Mouse (Mus musculus) cortical plate, adult 2 months (tissue): Measurements from ENCODE around the gene Ramp1. TPM values are rescaled to one million over a fixed set of nuclear protein-coding genes. Genes with fewer than 3 reads are reported as not detected.
A peak's percentile ranks its signal among the peaks of the same experiment; 100 is the strongest.

Source experiments
- H3K27ac ChIP-seq: fragments of 200-500 bp; 2 replicates; pipeline ENCODE4 v1.5.1; 2012; ENCODE audit warnings: low read length, control low read depth, inconsistent platforms; ENCODE audit not compliant: insufficient read depth
- H3K4me1 ChIP-seq: fragments of 200-500 bp; 2 replicates; pipeline ENCODE4 v1.6.1; 2011; ENCODE audit warnings: low read length; ENCODE audit not compliant: control insufficient read depth, insufficient read depth
- H3K4me3 ChIP-seq: fragments of 200-500 bp; 2 replicates; pipeline ENCODE4 v1.5.1; 2011; ENCODE audit warnings: mild to moderate bottlenecking, low read length, control low read depth; ENCODE audit not compliant: insufficient read depth
- CTCF ChIP-seq: fragments of 200-500 bp; IDR thresholded peaks from 2 replicates; pipeline ENCODE4 v1.5.1; 2011; ENCODE audit warnings: mild to moderate bottlenecking, control low read depth, low read length; ENCODE audit not compliant: insufficient read depth; ENCODE audit errors: extremely low read depth
- POLR2A ChIP-seq: fragments of 200-500 bp; IDR thresholded peaks from 2 replicates; pipeline ENCODE4 v1.6.1; 2011; ENCODE audit warnings: mild to moderate bottlenecking, low read length, control low read depth; ENCODE audit not compliant: insufficient read depth; ENCODE audit errors: extremely low read depth
- polyA plus RNA-seq: library from polyadenylated mRNA; depleted of rRNA; stranded (reverse); fragments of >200 nt; gene quantifications from 2 replicates; pipeline ENCODE4 v1.2.3, GENCODE M21; 2012

Gene Ramp1
- polyA plus RNA-seq, 1 experiment = 76.6 TPM

DNA sequence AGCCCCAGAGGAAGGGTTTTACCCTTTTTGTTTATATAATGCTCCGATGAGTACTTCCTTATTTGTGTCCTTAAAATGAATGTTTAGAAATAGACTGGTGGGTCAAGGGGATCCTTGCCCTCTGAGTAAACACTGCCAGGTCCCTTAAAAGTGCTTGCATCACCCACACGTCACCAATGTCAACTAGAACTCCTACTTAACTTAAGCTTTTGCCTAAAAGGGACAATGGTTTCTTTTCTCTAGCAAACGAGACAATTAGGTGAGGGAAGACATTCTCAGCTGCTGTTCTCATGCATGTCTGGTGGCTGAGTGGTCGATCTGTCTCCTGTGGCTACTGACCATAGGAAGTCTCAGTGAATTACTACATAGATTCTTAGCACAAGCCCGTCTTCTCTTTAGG is 52.3 kb downstream of the Ramp1 start:
- TF ChIP-seq POLR2A (no peak), CTCF (no peak)
- H3K4me3 ChIP-seq = no peak overlapping the region
- no peak overlapping the region for H3K27ac ChIP-seq
- no peaks in the 10 kb centered on the region for H3K4me1 ChIP-seq

DNA sequence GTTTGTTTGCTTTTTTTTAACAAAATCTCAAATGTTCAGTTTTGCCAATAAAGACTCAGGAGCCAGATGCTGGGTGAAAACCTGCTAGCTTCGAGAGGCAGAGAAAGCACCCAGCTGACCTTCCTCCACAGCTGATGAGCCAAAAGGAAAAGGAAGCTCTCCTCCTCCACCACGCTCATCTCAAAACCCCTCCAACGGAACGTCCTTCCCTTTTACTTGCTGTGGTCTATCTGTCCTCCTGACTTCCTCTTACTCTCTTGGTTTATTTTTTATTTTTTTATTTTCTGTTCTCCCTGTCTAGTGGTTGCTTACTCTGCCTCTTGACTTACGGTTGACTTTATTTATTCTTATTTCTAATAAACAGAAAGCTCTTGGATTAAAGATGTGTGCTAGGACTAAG is 55.8 kb downstream of the Ramp1 start:
- Histone ChIP-seq H3K4me1 (no peaks in the 10 kb centered on the region), H3K4me3 (no peak overlapping the region), H3K27ac (no peak overlapping the region)
- TF ChIP-seq POLR2A (no peak), CTCF (no peak)

DNA sequence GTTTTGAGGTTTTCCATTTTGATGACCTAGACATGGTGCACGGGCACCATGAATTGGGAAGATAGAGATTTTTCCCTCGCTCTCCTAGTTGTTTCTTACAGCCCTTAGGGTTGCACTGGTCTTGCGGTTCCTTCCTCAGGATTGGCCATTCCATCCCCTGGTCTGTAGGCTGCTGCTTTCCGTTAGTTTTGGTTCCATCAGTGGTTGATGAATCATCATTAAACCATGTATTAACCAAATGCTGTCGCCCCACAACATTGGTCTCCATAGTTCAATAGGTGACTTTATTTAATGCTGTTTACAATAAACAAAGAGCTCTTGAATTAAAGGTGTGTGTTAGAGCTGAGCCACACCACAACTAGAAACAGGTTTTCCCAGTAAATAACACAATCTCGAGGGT is 58.1 kb downstream of the Ramp1 start:
- Histone ChIP-seq H3K4me1 (no peaks in the 10 kb centered on the region), H3K4me3 (no peak overlapping the region), H3K27ac (no peak overlapping the region)
- TF ChIP-seq POLR2A (no peak), CTCF (no peak)

DNA sequence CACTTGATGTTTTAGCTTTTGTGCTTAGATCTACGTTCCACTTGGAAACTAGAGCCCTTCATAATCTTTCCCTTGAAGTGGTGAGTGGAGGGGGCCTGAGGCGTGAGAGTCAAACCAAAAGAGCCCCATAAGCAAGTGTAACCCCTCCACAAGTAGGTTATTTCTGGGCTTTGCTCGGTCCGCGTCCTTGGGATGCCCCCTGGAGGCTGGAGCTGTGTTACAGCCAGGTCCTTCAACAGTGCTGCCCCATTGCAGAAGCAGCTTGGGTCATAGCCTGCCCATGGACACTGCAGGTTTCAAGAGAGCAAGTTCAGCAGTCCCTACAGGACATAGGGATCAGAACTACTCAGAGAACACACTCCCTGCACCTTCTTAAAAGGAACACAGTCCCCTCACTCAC is 59.5 kb downstream of the Ramp1 start:
- Histone ChIP-seq H3K4me1 (no peaks in the 10 kb centered on the region), H3K4me3 (no peak overlapping the region), H3K27ac (no peak overlapping the region)
- TF ChIP-seq POLR2A = no peak
- peak; percentile 62 for TF ChIP-seq CTCF

GRCm38 (mm10) chr1:91239800-91240199 is 60.2 kb downstream of the Ramp1 start:
- no peak for TF ChIP-seq CTCF
- no peak for TF ChIP-seq POLR2A
- H3K4me1 ChIP-seq = no peaks in the 10 kb centered on the region
- no peak overlapping the region for H3K27ac ChIP-seq
- no peak overlapping the region for H3K4me3 ChIP-seq

GRCm38 (mm10) chr1:91240685-91241084 is 61.1 kb downstream of the Ramp1 start:
- H3K4me3 ChIP-seq = no peak overlapping the region
- TF ChIP-seq POLR2A (no peak), CTCF (no peak)
- no peaks in the 10 kb centered on the region for H3K4me1 ChIP-seq
- H3K27ac ChIP-seq = no peak overlapping the region

DNA sequence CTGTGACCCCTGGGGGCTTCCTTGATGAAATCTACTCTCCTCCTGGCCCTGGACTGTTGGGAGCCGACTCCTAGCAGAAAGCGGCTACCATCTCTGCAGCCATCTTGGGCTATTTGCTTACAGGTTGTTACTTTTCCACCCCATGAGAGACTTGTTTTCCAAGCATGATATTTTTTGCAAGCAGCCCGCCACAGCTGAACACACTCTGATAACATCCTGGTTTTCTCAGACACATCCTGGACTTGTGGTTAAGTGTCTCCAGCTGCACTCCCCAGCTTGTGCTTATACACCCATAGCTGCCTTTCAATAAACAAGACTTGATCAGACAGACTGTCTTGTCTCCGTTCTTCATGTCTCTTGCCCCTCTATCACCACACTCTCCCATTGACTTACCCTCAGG is 61.6 kb downstream of the Ramp1 start:
- Histone ChIP-seq H3K27ac (no peak overlapping the region), H3K4me1 (no peaks in the 10 kb centered on the region), H3K4me3 (no peak overlapping the region)
- TF ChIP-seq POLR2A = no peak
- no peak for TF ChIP-seq CTCF

DNA sequence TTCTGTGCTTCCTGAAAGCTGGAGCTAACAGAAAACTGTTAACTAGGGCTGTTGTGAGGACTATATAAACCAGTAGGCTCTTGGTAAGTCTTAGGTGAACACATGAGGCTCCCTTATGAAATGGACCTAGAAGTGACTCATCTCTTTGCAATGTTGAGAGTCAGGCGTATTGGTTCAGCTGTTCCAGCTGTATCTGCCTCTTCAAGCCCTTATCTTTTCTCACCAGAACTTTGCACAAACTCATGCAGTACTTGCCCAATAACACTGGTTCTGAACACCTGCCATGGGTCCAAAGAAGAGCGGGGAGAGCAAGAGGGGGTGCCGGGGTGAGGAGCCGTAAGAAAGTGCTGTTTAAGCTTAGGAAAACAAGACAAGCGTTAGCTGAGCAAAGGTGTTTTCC is 68.6 kb downstream of the Ramp1 start:
- no peak overlapping the region for H3K4me3 ChIP-seq
- no peak overlapping the region for H3K27ac ChIP-seq
- peaks cover 7% of the 10 kb centered on the region for H3K4me1 ChIP-seq
- TF ChIP-seq POLR2A = no peak
- TF ChIP-seq CTCF = no peak

- peaks cover 7% of the 10 kb centered on the region for H3K4me1 ChIP-seq
- H3K27ac ChIP-seq = no peak overlapping the region
- no peak for TF ChIP-seq POLR2A
- peak overlapping the region; percentile 40; the same call in 1 of the 2 replicates for H3K4me3 ChIP-seq
These were observed 69.3 kb downstream of the Ramp1 start for GRCm38 (mm10) chr1:91248970-91249369.

DNA sequence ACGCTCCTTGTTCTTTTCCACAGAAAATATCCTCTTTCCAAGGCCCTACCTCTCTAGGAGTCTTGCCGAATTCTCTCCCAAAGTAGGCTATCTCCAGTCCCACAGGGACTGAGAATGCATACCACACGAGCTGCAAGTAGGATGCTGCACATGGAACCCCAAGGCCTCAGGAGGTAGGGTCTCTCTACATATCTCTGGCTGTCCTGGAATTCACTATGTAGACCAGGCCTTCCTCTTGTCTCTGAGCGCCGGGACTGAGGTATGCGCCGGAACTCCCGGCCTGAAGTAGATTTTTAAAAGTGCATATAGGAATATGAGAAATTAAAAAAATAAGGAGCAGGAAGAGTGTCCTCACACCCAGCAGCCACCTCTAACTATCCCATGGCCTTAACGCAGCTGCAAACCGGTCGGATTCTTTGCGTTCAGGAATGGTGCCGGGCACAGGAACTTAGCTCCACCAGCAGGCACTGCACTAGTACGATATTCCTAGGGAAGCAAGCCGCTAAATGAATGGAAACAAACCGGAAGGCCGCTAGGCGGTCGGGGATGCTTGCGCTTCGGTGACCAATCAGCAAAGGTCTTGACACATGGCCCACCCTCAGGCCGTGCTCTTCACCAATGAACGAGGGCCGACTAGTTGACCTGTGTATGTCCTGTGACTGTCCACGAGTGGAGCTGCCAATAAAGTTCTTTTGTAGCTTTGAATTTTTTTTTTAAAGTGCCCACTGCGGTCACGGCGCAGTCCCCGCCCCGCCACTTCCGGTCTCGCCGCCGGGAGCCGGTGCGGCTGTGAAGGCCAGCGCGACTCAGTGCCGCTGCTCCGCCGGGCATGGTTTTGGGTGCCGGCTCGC is 70.2 kb downstream of the Ramp1 start, which contains the start of gene Ube2f:
Gene Ube2f (plus strand): TSS at position 741 of the 851 bp plus-strand sequence.
- H3K4me3 ChIP-seq = peak within 1 kb of the TSS; percentile 40
- peak; percentile 33; the same call in 1 of the 2 replicates for TF ChIP-seq CTCF
- peak; percentile 98 for TF ChIP-seq POLR2A
- peak within 1 kb of the TSS; percentile 18; the same call in 1 of the 2 replicates for H3K27ac ChIP-seq
- H3K4me1 ChIP-seq = peaks cover 7% of the 10 kb centered on the region
